Comparison of ENCODE assay signal across 24 mouse cellular contexts in genomic region chr2:38923471-38923870, GRCm38 (mm10). TPM values are rescaled to one million over a fixed set of nuclear protein-coding genes. Genes with fewer than 3 reads are reported as not detected.
DNase-seq lines count a peak whose midpoint lies in the region; ATAC-seq lines count a peak whose summit lies in the region.
"Had no signal": no experiment of that assay in that cellular context is flagged by ENCODE, and none has a peak within 500 bp of the region (broad histone marks: within the 10 kb centered on the region; RNA-seq: fewer than 3 reads in every experiment).

No protein-coding gene starts in this region.

- peak; percentile 19 for DNase-seq in embryo, embryonic 10.5 days (ENCODE audit: low spot score)
- DNase-seq in embryo, embryonic 9.5 days (ENCODE audit: extremely low spot score), result no peak
- DNase-seq in hindbrain, embryonic 10.5 days (ENCODE audit: low spot score), result no peak
- DNase-seq in frontal cortex, postnatal 10 days (ENCODE audit: low spot score in 2 of 2), result no peak
- DNase-seq: adrenal gland, postnatal 14 days; B cell, adult 2 months; cerebellum, adult 18-20 months; cerebellum, adult 9-11 months; cerebellum, postnatal 36 days; gastrocnemius, postnatal 36 days; heart, adult 18-20 months; heart, postnatal 10 days had no signal

- no peak overlapping the region for H3K9ac ChIP-seq in hindbrain, embryonic 12.5 days
- no peak overlapping the region for H3K9ac ChIP-seq in neural tube, embryonic 13.5 days
- H3K9ac ChIP-seq in neural tube, embryonic 15.5 days (replicated peaks), result no peak overlapping the region
- H3K9ac ChIP-seq: embryonic facial prominence, embryonic 15.5 days; intestine, embryonic 15.5 days had no signal

- WGBS in hindbrain, embryonic 10.5 days, result 24% methylated on average over 3 of the region's 3 CpGs
- WGBS in hindbrain, embryonic 12.5 days, result 18% methylated on average over 3 of the region's 3 CpGs
- 12% methylated on average over 3 of the region's 3 CpGs for WGBS in neural tube, embryonic 13.5 days
- WGBS in neural tube, embryonic 15.5 days, result 19% methylated on average over 3 of the region's 3 CpGs

- peaks cover 40% of the 10 kb centered on the region for H3K4me1 ChIP-seq in hindbrain, embryonic 10.5 days (replicated peaks)
- peaks cover 13% of the 10 kb centered on the region for H3K4me1 ChIP-seq in hindbrain, embryonic 12.5 days
- H3K4me1 ChIP-seq in neural tube, embryonic 13.5 days (replicated peaks), result peaks cover 33% of the 10 kb centered on the region
- H3K4me1 ChIP-seq in neural tube, embryonic 15.5 days, result peaks cover 17% of the 10 kb centered on the region
- H3K4me1 ChIP-seq: heart, embryonic 10.5 days had no signal

- no peak overlapping the region for H3K4me2 ChIP-seq in hindbrain, embryonic 12.5 days (replicated peaks)
- peak overlapping the region; percentile 29 for H3K4me2 ChIP-seq in neural tube, embryonic 13.5 days
- no peak overlapping the region for H3K4me2 ChIP-seq in neural tube, embryonic 15.5 days
- H3K4me2 ChIP-seq: embryonic facial prominence, embryonic 15.5 days; intestine, embryonic 15.5 days had no signal

- H3K36me3 ChIP-seq in hindbrain, embryonic 10.5 days, result no peaks in the 10 kb centered on the region
- H3K36me3 ChIP-seq in hindbrain, embryonic 12.5 days, result no peaks in the 10 kb centered on the region
- no peaks in the 10 kb centered on the region for H3K36me3 ChIP-seq in neural tube, embryonic 13.5 days
- H3K36me3 ChIP-seq in neural tube, embryonic 15.5 days, result no peaks in the 10 kb centered on the region
- H3K36me3 ChIP-seq: embryonic facial prominence, embryonic 15.5 days; forebrain, embryonic 10.5 days; heart, embryonic 10.5 days; intestine, embryonic 15.5 days had no signal

- H3K9me3 ChIP-seq in hindbrain, embryonic 10.5 days, result no peaks in the 10 kb centered on the region
- H3K9me3 ChIP-seq in hindbrain, embryonic 12.5 days (replicated peaks), result no peaks in the 10 kb centered on the region
- H3K9me3 ChIP-seq in neural tube, embryonic 13.5 days, result no peaks in the 10 kb centered on the region
- H3K9me3 ChIP-seq in neural tube, embryonic 15.5 days (replicated peaks), result no peaks in the 10 kb centered on the region
- H3K9me3 ChIP-seq: embryonic facial prominence, embryonic 15.5 days; forebrain, embryonic 10.5 days; heart, embryonic 10.5 days; intestine, embryonic 15.5 days had no signal

- no peak for ATAC-seq in hindbrain, embryonic 12.5 days (ENCODE audit: low FRiP score)
- no peak for ATAC-seq in neural tube, embryonic 13.5 days (ENCODE audit: low read depth)
- no peak for ATAC-seq in neural tube, embryonic 15.5 days (ENCODE audit: low FRiP score)
- ATAC-seq: activated CD4-positive, CD25-positive, alpha-beta regulatory T cell, adult 4 months; CD4-positive, CD25-positive, alpha-beta regulatory T cell, adult 4 months; hindbrain, embryonic 16.5 days; intestine, embryonic 15.5 days; Patski had no signal

- no peak overlapping the region for H3K27ac ChIP-seq in hindbrain, embryonic 10.5 days
- H3K27ac ChIP-seq in hindbrain, embryonic 12.5 days, result no peak overlapping the region
- H3K27ac ChIP-seq in neural tube, embryonic 13.5 days (replicated peaks), result no peak overlapping the region
- no peak overlapping the region for H3K27ac ChIP-seq in neural tube, embryonic 15.5 days (replicated peaks)
- H3K27ac ChIP-seq: embryonic facial prominence, embryonic 15.5 days; forebrain, embryonic 10.5 days; heart, embryonic 10.5 days; intestine, embryonic 15.5 days had no signal

- H3K27me3 ChIP-seq in hindbrain, embryonic 10.5 days (ENCODE audit: insufficient read depth, poor library complexity, severe bottlenecking), result 0 out of 2 replicates have a peak, but pooled peaks cover 4% of the 10 kb centered on the region
- no peaks in the 10 kb centered on the region for H3K27me3 ChIP-seq in hindbrain, embryonic 12.5 days
- no peaks in the 10 kb centered on the region for H3K27me3 ChIP-seq in neural tube, embryonic 13.5 days
- H3K27me3 ChIP-seq in neural tube, embryonic 15.5 days (replicated peaks), result no peaks in the 10 kb centered on the region
- H3K27me3 ChIP-seq: intestine, embryonic 15.5 days; Patski had no signal

- peak overlapping the region; percentile 93; the same call in 1 of the 2 replicates for H3K4me3 ChIP-seq in hindbrain, embryonic 10.5 days
- no peak overlapping the region for H3K4me3 ChIP-seq in hindbrain, embryonic 12.5 days
- H3K4me3 ChIP-seq in neural tube, embryonic 13.5 days, result no peak overlapping the region
- no peak overlapping the region for H3K4me3 ChIP-seq in neural tube, embryonic 15.5 days (replicated peaks)
- H3K4me3 ChIP-seq: embryonic facial prominence, embryonic 15.5 days; erythroblast, embryonic 14.5 days; heart, embryonic 10.5 days; intestine, embryonic 15.5 days had no signal

RNA-seq across cellular contexts. Expression of gene Nr6a1, which starts 4.0 kb away (rescaled TPM):
- polyA plus RNA-seq in hindbrain, embryonic 10.5 days (2016; fragmentation: Nextera tagmentation; extraction: Ambion mirVana), result 5.1 and 12.6 TPM in 2 replicates
- polyA plus RNA-seq in hindbrain, embryonic 12.5 days (2016; fragmentation: Nextera tagmentation; extraction: Ambion mirVana), result 3.1 and 3.8 TPM in 2 replicates
- 2.9 and 3.9 TPM in 2 replicates for polyA plus RNA-seq in neural tube, embryonic 13.5 days (2015; fragmentation: Nextera tagmentation; extraction: Ambion mirVana)
- polyA plus RNA-seq in neural tube, embryonic 15.5 days (2015; fragmentation: Nextera tagmentation; extraction: Ambion mirVana), result 2.3 TPM in 2 replicates
- polyA plus RNA-seq: erythroblast, embryonic 14.5 days had no signal

RNA-seq across cellular contexts. Expression of gene Olfml2a, which starts 8.3 kb away (rescaled TPM):
- 1.7 and 2.1 TPM in 2 replicates for polyA plus RNA-seq in hindbrain, embryonic 10.5 days (2016; fragmentation: Nextera tagmentation; extraction: Ambion mirVana)
- polyA plus RNA-seq in hindbrain, embryonic 12.5 days (2016; fragmentation: Nextera tagmentation; extraction: Ambion mirVana), result 4.9 and 5.7 TPM in 2 replicates
- polyA plus RNA-seq in neural tube, embryonic 13.5 days (2015; fragmentation: Nextera tagmentation; extraction: Ambion mirVana), result 10.3 and 14.6 TPM in 2 replicates
- 7.1 and 8.4 TPM in 2 replicates for polyA plus RNA-seq in neural tube, embryonic 15.5 days (2015; fragmentation: Nextera tagmentation; extraction: Ambion mirVana)
- polyA plus RNA-seq: CD4-positive, CD25-positive, alpha-beta regulatory T cell, adult 4 months had no signal
